Mouse (Mus musculus) cerebellum, adult 9-11 months (tissue): ENCODE results near the gene Senp7.
A peak's percentile ranks its signal among the peaks of the same experiment; 100 is the strongest.

ENCODE experiments used
- DNase-seq: peaks from one replicate; pipeline ENCODE4 v3.0.0; 2022

The Senp7 gene

GRCm38 (mm10) chr16:56144876-56145555 is 96.9 kb downstream of the Senp7 start:
- no peak for DNase-seq

- no peak for DNase-seq
These were observed 99.5 kb downstream of the Senp7 start for GRCm38 (mm10) chr16:56147679-56148078.

- DNase-seq, result no peak
These were observed 115.3 kb downstream of the Senp7 start for GRCm38 (mm10) chr16:56163466-56163865.

DNA sequence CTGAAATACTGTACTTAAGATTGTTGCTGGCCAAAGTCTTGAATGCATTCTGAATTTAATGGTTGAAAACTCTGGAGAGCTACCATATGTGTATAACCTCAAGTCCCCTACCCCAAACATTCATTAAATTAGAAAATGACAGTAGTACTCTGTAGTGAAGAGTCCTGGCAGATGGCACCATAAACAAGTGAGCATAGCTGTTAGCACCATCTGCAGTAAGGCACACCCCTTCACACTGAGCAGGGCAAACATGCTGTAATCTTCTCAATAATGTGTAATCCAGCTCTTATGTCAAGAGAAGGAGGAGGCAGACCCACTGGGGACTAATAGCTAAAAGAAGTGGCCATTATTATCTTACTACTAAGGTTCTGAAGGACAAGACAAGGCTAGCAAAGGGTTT is 122.1 kb downstream of the Senp7 start:
- no peak for DNase-seq

DNA sequence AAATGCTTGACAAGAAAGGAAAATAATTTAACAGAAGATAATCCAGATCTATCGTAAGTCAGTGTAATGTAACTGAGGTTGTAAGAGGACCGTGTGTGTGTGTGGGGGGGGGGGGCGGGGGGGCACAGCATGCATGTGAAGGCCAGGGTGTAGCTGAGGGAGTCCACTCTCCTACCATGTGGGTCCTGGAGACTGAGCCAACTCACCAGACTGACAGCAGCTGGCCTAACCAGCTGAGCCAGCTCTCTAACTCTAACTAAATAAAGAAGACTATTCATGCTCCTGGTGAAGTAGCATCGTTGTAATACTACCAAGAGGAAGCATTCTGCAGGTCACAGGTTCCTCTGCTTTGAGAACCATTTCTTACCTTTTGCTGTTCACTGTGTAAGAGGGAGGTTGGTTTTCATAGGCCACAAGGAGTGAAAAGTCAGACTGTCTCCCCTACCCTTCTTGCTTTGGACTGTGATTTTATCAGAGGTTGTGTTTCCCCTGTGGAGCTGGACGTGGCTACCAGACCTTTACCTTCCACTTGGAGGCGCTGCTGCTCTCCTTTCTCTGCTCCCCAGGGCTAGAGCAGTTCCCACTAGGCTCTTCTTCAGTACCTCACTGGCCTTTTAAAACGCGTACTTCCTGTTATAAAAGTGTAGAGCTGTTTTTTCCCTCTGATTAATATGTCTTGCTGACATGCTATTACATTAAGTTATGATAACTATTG is 127.9 kb downstream of the Senp7 start:
- DNase-seq, result no peak

DNA sequence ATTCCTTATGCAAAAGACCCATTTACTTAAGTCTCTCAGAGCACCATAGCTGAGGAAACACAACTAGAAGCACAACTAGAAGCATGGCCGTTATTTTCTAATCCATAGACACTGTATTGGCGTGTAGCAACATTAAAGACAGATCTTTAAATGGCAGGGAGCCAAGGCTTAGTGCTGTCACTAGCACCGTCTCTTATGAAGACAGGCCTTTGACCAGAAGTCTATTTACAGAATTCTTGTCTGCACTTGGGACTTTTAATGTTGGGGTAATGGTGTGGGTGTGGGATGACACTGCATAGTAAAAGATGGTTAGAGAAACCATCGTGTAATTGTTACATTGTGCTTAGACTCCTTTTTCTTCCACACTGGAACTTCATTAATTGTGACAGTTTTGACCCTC is 138.7 kb downstream of the Senp7 start:
- DNase-seq, result no peak

GRCm38 (mm10) chr16:56188198-56188597 is 140.1 kb downstream of the Senp7 start:
- DNase-seq, result no peak

- DNase-seq, result no peak
These were observed 155.9 kb downstream of the Senp7 start, which contains the start of gene Impg2 for GRCm38 (mm10) chr16:56204051-56204450. Gene Impg2 (plus strand): TSS chr16:56204313.

- no peak for DNase-seq
These were observed 164.6 kb downstream of the Senp7 start for GRCm38 (mm10) chr16:56212740-56213139.

DNA sequence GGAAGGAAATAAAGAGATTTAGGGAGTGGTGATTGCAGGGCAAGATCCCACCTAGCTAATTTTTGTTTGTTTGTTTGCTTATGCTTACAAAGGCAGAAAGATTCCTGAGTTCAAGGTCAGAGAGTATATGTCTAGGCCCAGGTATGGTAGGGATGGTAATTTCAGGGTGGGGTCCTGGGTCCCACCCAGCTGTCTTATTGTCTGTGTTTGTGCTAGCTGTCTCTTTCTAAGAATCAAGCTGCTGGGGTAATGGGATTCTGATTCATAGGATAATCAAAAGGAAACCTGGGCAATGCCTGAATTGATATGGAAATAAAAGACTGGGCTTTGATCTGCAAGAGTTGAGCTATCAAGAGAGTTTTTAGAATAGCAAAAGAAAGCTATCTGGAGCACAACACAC is 179.5 kb downstream of the Senp7 start:
- DNase-seq, result no peak

- DNase-seq, result no peak
These were observed 181.3 kb downstream of the Senp7 start for GRCm38 (mm10) chr16:56229455-56229854.

- DNase-seq, result no peak
These were observed 183.2 kb downstream of the Senp7 start for GRCm38 (mm10) chr16:56231300-56231699.

DNA sequence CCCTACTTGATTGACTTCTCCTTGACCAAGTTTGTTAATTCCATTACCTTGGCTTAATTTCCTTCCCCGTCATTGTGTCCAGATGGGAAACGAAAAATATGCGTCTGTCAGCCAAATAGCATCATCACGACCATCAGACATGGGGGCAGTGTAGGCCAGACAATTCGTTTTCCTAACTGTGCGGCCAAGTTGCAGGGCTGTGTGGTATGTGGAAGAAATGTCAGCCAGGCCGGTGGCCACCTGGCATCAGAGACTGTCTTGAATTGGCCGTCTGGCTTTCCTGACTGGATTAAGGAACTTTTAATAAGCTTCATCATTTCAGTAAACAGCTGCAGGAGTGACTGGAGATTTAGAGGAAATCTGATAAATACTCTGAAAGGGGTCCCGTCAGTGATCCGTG is 184.6 kb downstream of the Senp7 start:
- DNase-seq, result peak; percentile 4
